8 mouse cellular contexts compared by ENCODE assay signal in the genomic region with DNA sequence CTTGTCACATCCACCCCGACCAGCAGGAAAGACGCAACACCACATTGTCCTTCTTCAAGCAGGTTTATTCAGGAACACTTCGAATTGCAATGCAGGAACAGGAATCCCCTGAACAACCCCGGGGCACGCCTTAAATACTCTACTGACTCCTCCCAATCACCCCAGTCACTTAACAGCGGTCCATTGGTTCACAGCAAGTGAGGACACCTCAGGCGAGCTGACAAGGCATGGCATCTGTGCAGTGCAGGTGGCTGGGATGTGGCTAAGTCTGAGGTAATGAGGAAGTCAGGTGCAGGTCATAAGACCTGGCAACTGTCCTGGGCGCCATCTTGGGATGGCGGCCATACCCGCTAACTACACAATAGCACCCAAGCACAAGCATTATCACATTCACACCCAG. TPM values are rescaled to one million over a fixed set of nuclear protein-coding genes. Genes with fewer than 3 reads are reported as not detected.
DNase-seq lines count a peak whose midpoint lies in the region; ATAC-seq lines count a peak whose summit lies in the region.
"Not testable (repeated sequence)": the region's sequence is repeated elsewhere in the genome, so short reads cannot be mapped to it uniquely, and the experiment has no call there.
"Had no signal": no experiment of that assay in that cellular context is flagged by ENCODE, and none has a peak within 500 bp of the region (broad histone marks: within the 10 kb centered on the region; RNA-seq: fewer than 3 reads in every experiment).

No protein-coding gene starts in this region.

- WGBS in midbrain, embryonic 11.5 days, result 91% methylated on average over 10 of the region's 10 CpGs

- not testable (repeated sequence) for H3K4me2 ChIP-seq in midbrain, embryonic 11.5 days

- H3K4me3 ChIP-seq in midbrain, embryonic 11.5 days (ENCODE audit: low read depth, low read length), result not testable (repeated sequence)

- ATAC-seq in midbrain, embryonic 11.5 days (ENCODE audit: low FRiP score), result not testable (repeated sequence)

- H3K9ac ChIP-seq in midbrain, embryonic 11.5 days (ENCODE audit: low read length), result not testable (repeated sequence)

- DNase-seq in 3134 (ENCODE audit: extremely low read depth, insufficient read length, low spot score), result peak; percentile 50
- peak; percentile 27 for DNase-seq in ES-CJ7 (ENCODE audit: low read depth, low spot score)
- peak; percentile 53 for DNase-seq in R1 (ENCODE audit: low read depth, low spot score)
- peak; percentile 65 for DNase-seq in ZHBTc4 (ENCODE audit: low read depth, low spot score)
- DNase-seq in midbrain, embryonic 11.5 days (ENCODE audit: low spot score, missing footprints), result peak; percentile 21

- H3K9me3 ChIP-seq in midbrain, embryonic 11.5 days (ENCODE audit: control insufficient read depth, low read length), result not testable (repeated sequence)

- not testable (repeated sequence) for H3K4me1 ChIP-seq in midbrain, embryonic 11.5 days (ENCODE audit: control insufficient read depth, insufficient read depth, low read length)

- H3K27me3 ChIP-seq in midbrain, embryonic 11.5 days (ENCODE audit: control insufficient read depth, insufficient read depth, low read length), result not testable (repeated sequence)

- not testable (repeated sequence) for H3K36me3 ChIP-seq in midbrain, embryonic 11.5 days (ENCODE audit: control insufficient read depth, insufficient read depth, low read length)

- H3K27ac ChIP-seq in midbrain, embryonic 11.5 days (ENCODE audit: low read depth, low read length), result not testable (repeated sequence)

RNA-seq across cellular contexts. Expression of a gene that starts 42.8 kb away (rescaled TPM):
- polyA plus RNA-seq in midbrain, embryonic 11.5 days (2014; fragmentation: Nextera tagmentation; extraction: Ambion mirVana), result 0.39 and 0.45 TPM in 2 replicates
- polyA plus RNA-seq: activated CD4-positive, CD25-positive, alpha-beta regulatory T cell, adult 4 months; CD4-positive, CD25-positive, alpha-beta regulatory T cell, adult 4 months had no signal

RNA-seq across cellular contexts. Expression of a gene that starts 43.0 kb away (rescaled TPM):
- polyA plus RNA-seq in midbrain, embryonic 11.5 days (2014; fragmentation: Nextera tagmentation; extraction: Ambion mirVana), result 9.3 and 10.6 TPM in 2 replicates
- polyA plus RNA-seq: G1E had no signal
